Mouse (Mus musculus): ENCODE results near the gene Itgav.
"Not testable (repeated sequence)": the region's sequence is repeated elsewhere in the genome, so short reads cannot be mapped to it uniquely, and the experiment has no call there.

Itgav gene

DNA sequence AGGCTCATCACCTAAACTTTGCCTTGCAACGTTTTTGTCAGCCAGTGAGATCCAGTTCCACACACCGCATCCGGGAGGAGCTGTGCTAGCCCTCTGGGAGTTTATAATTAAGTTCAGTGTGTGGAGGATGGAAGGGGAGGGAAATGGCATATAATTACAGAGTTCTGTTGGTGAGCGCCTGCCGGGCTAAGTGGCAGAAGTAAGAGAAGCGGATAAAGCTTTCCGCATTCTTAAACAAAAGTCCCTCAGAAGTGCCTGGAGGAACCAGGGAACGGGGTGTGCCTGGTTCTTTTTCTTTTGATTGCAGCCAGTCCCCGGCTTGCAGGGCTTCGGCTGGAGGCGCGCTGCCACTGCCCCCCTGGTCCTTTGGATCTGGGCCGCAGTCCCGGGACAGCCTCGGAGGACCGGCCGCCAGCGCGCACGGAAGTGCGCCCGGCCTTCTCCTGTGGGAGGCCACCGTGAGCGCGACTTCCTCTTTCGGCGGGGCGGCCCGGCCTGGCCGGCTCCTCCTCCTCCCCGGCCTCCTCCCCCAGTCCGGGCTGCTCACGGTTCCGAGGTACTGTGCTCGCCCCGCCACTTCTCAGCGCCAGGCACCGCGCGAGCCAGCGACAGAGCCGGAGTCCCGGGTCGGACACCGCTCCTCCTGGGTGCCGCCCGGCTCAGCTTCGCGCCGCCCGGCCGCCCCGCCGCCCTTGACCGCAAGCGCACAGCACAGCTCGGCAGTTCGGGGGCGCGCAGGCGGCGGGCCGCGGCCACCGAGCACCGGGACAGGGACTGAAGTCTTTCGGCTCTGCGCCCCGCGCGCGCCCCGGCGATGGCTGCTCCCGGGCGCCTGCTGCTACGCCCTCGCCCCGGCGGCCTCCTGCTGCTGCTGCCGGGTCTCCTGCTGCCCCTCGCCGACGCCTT is at the start of gene Itgav:
Gene Itgav, plus strand, starts transcription at position 477 of the 906 bp plus-strand sequence.
- DNase-seq: peak; percentile 97

DNA sequence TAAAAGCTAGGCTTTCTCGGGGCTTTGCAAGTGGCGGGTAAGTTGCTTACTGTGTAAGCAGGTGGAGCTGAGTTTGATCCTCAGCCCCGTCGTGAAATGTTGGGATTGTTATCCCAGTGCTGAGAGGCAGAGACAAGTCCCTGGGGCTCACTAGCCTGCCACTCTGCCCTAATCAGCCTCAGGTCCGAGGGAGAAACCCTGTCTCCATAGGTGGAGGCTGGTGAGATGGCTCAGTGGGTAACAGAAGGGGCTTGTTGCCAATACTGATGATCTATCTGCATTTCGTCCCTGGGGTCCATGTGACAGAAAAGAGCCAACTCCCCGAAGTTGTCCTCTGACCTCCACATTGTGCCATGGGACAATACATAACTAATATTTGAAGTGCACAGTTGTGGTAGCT is 49.8 kb upstream of the Itgav start:
- no peak for DNase-seq

DNA sequence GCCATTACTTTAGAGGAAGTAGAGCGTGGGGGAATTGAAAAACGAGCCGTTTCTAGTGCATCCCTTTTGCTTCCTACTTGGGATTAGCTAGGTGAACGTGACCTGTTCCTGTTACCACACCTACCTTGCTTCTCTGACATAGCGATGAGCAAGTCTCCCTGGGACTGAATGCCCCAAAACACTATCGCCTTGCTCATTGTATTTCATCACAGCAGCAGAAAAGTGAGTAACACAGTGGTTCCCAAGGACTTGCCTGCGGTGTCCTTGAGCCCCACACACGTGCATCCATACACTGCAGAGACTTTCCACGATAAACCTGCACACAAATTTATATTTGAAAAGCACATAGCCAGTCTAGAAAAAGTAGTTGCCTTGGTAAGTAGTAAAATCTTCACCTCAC is 49.3 kb upstream of the Itgav start:
- DNase-seq: no peak

DNA sequence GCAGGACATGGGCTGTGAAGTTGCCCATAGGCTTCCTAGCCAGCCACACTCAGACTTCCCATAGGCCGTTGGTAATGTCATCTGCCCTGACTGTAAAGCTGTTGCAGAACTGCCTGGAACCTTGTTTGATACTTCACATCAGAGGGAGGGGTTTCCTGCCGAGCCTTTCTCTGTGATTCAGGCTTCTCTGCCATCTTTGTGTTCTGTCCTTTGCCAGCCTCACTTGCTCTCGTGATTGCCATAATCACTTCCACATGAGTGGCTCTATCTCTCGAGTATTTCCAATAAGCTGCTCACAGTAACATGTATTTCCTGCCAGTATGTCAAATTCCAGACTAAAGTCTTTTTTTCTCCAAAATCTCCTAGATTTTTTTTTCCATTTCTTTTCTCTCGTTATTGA is 48.5 kb upstream of the Itgav start:
- DNase-seq: no peak

DNA sequence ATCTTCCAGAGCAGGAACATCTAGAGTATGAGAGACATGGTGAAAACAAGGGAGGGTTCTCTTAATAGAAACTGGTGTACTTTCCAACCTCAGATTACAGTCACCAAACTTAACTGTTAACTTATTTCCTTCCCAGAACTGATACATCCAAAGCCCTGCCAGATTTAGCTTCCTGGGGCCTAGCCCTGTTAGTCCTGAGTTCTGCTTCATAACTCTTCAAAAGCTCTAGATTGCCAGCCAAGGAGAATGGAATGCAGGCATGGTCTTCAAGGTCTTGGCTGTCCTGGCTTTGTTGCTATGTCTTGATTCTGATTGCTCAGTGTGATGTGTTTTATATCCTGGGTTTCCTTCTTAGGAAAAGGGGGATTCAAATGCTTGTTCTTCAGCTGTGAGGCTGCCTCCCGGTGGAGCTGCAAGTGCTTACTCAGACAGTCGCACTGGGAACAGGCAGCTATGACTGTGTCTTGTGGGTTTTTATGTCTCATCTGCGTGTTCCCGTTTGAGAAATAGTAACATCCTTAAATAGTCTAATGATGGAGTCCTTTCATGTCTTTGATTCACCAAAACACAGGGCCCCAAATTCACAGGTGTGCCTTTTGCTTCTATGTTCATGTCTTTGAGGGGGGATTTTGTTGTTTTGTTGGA is 47.8 kb upstream of the Itgav start:
- no peak for DNase-seq

DNA sequence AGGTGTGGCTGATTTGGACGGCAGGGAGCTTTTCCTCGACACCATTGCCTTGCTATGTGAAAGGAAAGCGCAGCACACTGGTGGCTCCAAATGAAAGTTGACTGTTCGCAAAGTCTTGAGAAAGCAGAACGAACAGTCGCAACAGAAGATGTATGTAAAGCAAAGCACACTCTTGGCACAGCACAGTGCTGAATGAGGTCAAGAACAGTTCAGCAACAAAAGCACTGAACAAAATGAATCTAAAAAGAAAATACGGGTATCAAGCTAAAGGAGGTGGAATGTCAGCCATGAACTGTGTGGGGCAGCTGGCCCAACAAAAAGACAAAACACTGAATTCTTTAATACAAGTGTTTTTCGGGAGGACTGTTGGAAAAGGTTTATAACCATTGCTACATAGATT is 42.9 kb upstream of the Itgav start:
- DNase-seq: no peak

DNA sequence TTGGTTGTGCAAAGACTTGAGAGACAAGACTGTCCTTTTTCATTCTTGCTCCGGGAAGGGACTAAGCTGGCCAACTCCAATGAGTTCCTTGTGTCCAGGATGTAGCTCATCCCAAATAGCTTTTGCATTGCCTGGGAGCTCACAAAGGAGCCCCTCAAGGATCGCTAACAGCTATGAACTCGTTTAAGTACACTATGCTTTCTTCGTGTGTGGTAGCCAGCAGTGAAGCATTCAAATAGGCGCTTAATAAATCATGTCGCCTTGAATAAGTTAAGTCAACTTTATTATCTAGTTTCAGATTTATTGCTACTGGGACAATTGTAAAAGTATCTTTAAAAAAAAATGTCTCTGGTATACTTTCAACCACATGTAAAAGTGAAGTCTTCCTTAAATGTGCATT is 42.4 kb upstream of the Itgav start:
- no peak for DNase-seq

DNA sequence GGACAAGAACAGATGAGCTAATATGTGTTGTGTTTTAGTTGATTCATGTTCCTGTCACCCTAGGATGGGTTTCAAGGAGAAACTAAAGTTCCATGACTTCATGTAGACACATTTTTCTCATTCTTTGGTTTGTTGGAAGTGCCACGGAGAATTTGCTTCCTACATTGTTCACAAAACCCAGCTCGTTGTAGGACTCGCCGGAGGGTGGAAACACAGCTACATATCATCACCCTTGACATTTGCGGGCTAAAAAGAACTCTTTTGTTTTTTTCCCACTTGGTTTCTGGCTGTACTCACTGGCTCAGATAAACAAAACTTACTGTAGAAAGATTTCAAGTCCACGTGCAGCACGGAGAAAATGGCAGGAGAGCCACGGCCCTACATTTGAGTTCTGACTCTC is 41.9 kb upstream of the Itgav start:
- DNase-seq: no peak

DNA sequence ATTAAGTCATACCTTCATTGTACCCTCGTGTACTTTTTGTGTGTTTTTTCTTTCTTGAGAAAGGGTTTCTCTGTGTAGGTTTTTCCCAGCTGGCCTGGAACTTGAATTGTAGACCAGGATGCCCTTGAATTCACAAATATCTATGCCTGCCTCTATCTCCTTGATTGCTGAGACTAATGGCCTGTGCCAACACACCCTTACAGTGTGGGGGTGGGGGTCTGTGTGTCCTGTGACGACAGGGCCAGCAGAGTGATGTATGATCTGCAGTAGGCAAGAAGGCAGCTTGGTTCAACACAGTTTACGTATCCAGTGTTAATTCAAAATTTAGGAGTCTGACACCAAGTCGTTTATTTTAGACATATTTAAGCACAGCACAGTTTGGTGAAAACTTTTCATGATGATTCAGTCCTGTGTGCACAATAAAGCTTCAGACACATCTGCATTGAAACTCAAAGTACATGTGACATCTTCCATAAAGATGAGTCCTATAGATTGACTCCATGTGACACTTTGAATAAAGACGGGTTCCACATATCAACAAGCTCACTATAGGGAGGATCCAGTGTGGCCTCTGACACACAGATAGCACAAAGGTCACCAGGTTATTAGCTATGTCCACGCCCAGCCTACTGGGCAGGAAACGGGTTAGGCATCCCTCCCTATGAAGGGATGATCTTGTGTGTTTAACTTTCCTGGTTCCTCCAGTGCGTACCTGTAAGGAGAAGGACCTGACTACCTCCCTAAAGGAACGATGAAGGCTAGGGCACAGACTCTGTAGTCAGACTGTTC is 40.3 kb upstream of the Itgav start:
- DNase-seq: no peak

DNA sequence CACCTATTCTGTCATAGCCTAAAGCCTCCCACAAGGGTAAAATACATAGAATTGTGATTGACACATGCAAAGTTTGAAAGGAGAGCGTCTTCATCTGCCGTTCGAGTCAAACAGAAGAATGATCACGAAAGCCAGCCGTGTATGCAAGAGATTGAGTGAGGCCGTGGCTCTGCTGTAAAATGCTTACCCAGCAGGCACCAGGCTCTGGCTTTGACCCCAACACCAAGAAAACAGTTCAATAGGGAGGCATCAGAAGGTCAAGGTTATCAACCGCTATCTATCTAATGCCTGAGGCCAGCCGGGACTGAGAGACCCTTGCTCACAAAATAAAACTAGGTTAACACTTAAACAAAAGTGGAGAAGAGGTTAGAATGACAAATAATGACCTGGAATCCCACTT is 39.5 kb upstream of the Itgav start:
- no peak for DNase-seq

DNA sequence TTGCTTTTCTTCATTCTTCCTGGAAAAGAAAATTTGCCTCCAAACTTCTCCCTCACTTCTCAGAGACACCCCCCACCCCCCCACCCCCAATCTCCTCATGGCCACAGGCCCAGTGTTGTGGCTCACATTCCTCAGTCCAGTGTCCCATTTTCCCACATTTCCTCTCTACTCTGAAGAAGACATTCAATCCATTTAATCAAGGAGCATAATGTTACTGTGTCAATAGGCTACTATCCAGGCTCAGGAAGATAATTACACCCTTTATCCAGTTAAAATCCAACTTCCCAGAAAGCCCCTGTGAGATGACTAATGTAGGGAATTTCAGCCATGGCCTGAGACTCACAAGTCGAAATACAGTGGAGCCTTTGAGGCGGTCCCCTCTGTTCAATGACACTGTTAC is 33.8 kb upstream of the Itgav start:
- no peak for DNase-seq

DNA sequence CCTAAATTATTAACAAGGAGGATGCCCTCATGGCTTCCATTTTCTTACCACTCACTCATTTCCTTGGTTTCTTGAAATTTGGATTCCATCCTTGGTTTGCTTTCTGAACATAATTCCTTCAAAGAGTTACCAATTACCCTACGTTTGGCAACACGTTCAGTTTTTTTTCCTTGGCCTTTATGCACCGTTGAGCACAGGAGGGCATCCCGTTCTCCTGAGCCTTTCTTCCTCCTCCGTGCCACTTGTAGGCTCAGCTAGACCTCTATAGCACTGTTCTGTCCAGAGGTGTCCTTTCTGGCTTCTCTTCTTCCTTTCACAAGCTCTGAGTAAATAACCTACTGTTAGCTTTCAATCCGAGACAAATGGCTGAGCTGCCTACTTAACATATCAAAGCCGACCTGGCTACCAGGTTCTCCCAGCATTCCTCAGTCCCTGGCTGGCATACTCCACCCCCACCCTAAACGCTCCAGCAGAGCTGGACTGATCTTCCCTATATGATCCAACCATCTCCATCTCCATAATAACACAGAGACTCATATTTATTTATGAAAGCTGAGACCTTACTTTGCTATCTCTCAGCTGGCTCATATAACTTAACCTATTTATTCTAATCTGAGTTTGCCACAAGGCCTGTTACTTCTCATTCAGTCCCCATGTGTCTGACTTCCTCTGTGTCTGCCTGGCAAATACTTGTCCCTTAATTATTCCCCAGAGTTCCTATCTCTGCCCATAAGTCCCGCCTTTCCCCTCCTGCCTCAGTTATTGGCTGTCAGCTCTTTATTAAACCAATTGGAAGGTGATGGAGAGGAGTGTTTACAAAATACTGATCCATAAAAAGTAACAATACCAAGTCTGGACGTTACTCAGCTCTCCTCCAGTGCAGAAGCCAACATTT is 31.3 kb upstream of the Itgav start:
- peak; percentile 91 for DNase-seq

DNA sequence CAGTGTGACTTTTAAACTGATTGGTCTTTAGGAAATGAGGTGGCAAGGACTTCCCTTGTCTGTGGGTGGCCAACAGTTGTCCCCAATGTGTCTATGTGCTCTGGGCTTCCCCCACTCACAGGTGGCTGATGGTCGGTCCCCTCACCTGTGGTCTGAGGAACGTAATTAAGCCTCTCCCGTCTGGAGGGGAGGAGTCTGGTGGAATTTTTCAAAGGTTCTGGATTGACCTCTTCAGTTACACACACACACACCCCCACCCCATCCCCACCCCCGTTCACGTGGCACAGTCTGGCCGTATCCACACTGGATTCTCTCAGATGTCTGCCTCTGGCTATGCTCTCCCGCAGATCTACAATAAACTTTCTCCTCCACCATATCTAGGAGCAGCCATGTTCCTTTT is 30.1 kb upstream of the Itgav start:
- DNase-seq: no peak

DNA sequence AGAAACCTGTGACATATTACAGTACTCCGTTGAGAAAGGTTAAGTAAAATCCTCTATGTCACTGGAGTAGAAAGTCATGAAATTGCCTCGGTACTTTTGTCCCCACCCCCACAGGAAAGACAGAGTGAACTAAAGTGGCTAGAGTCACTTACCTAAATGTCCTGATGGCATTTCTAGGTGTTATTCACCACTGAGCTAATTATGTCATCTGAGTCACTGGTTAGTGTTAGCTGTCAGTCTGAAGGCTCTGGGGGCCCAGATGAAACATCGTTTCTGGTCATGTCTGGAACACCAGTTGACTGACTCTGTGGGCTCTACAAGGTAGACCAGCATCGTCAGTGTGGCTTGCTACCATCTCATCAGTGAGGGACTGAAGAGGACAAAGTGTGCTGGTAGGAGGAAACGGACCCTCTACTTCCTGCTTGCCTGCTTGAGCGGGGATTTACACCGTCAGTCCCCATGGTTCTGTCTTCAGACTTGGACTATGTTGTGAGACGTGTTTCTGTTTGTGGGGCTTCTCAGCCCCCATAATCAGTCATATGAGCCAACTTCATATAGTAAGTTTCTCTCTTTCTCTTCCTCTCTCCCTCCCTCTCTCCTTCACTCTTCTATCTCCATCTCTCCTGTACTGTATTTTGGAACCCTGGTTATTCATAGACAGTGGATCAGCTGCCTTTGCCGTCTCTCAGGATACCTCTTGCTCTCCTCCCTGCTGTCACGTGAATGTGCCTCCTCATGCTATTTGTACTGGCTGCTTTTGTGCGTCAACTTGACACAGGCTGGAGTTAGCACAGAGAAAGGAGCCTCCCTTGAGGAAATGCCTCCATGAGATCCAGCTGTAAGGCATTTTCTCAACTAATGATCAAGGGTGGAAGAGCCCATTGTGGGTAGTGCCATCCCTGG is 28.6 kb upstream of the Itgav start:
- no peak for DNase-seq

DNA sequence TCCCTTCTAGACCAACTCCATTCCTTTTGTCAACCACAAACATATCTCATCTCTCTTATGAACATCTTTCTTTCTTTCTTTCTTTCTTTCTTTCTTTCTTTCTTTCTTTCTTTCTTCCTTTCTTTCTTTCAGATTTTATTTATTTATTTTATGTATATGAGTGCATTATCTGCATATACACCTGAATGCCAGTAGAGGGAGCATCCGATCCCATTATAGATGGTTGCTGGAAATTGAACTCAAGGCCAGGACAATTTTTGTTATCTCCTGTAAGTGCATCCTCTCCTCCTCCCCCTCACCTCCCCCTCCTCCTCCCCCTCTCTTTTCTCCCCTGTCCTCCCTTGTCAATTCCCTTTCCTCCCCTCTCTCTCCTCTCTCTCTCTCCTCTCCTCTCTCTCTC is 25.7 kb upstream of the Itgav start:
- no peak for DNase-seq

DNA sequence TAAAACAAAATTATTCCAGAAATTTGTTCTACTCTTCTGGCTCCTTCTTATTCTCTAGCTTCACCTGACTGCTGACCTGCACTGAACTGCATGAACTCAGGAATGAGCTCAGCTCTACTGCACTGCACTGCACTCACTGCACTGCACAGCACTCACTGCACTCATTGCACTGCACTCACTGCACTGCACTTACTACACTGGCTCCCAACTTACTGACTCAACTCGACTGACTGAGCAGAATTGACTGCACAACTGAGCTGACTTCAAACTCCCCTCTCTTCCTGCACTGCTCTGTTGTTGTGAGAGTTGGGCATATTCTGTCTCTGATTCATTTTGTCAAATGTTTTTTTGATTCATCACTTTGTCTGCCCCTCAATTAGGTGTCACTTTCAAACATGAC is 24.9 kb upstream of the Itgav start:
- no peak for DNase-seq

DNA sequence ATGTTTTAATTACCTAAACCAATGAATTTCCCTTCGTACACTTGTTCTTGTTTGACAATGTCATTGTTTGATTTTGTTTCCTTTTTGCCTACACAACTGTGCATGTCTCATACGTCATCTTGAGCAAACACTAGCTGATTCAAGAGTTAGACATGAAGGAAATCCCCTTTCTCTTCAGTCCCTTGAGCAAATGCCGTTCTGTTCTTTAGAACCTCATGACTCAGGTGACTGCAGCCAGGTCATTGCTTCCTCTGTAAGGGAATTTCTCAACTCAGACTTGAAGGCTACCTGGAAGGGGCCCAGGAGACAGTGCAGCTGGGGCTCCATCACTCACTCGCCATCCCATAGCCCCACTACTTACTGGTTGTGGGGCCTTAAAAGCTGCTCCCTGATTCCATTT is 23.5 kb upstream of the Itgav start:
- no peak for DNase-seq

DNA sequence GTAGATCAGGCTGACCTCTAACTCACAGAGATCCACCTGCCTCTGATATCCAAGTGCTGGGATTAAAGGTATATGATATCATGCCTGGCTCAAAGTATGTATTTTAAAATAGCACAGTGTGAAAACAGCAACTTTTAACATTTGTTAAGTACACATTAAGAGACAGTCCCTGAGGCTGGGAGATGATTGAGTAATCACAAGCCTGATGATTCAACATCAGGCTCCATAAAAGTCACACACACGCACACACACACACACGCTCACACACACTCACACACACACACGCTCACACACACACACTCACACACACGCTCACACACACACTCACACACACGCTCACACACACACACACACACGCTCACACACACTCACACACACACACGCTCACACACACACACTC is 21.8 kb upstream of the Itgav start:
- no peak for DNase-seq

DNA sequence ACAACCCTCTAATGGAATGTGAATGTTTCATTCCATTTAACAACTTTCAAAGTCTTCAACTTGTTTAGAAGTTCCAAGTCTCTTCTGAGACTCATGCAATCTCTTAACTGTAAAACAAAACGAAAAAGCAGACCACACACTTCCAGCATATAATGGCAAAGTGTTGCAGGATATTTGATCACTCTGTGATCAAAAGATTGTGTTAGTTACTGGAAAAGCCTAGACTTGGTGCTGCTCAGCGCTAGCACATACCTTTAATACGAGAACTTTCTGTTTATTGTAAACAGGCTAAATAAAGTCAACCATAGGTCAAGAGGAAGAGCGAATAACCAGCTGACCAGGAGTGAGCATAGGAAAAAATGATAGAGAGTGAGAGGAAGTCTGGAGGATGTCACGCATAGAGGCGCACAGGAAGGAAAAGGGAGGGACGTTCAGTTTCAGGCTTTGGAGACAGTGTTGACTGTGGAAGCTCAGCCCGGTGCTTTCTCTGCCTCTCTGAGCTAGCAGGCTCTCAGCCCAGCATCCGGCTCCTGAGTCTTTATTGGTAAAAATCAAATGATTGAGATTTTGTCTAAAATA is 18.5 kb upstream of the Itgav start:
- no peak for DNase-seq

DNA sequence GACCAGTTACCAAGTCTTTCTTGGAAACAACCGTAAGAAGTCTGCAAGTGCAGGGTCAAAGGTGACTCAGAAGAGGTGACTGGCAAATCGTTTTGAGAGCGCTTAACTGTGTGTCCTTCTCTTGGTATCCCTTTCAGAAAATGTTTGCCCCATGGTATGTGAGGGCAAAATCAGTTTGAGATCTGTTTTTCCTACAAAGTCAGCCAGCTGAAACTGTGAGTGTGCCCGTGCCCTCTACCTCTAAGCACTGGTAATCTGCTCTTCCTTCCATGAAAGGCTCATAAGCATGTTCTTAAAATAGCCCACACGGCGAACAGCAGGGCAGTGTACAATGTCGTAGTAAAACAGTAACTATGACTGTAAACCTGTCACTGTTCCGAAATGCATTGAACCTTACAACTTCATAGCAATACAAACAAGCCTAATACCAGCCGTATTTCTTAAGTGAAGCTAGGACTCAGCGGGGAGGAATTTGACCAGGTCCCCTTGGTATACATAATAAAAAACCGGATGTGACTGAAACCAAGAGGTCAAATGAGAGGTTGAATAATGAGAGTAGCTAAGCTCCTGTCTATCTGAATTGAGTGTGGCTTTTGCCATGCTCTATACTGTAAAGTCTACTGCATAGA is 14.2 kb upstream of the Itgav start:
- peak; percentile 96 for DNase-seq

DNA sequence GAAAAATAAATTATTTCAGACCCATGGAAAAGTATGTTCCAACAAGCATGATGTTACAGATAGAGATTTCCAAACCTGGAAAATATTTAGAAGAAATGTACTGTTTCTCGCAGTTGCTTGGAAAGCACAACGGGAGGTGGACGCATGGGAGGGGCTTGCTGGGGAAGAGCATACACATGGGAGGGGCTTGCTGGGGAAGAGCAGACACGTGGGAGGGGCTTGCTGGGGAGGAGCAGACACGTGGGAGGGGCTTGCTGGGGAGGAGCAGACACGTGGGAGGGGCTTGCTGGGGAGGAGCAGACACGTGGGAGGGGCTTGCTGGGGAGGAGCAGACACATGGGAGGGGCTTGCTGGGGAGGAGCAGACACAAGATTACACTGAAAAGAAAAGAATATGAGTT is 10.9 kb upstream of the Itgav start:
- not testable (repeated sequence) for DNase-seq

Data from kidney, adult 9 months (tissue).